Mouse (Mus musculus) MEL (cell line): Measurements from ENCODE around the gene Rab24. TPM values are rescaled to one million over a fixed set of nuclear protein-coding genes. Genes with fewer than 3 reads are reported as not detected.

Experiments
- DNase-seq: peaks from one replicate; pipeline ENCODE4 v3.0.0; 2011; ENCODE audit warnings: low read depth, low spot score
- H3K27ac ChIP-seq: 2 replicates; pipeline ENCODE4 v1.5.1; 2012; ENCODE audit warnings: low read depth, mild to moderate bottlenecking, control low read depth, low read length, moderate library complexity; ENCODE audit not compliant: control insufficient read depth
- H3K27me3 ChIP-seq, 2 experiments: fragments of 150-350 bp in 1 of 2; sonication (generic) in 1 of 2; 2 replicates each; pipeline ENCODE4 v1.6.1; 2012; ENCODE audit warnings: low read length in 2 of 2, mild to moderate bottlenecking in 2 of 2, improper control_type of control experiment in 1 of 2, moderate library complexity in 1 of 2; ENCODE audit not compliant: insufficient read depth in 2 of 2, control insufficient read depth in 1 of 2
- H3K36me3 ChIP-seq, 2 experiments: 2 replicates each; pipeline ENCODE4 v1.6.1; 2012 to 2014; ENCODE audit warnings: low read length in 2 of 2, improper control_type of control experiment in 1 of 2, inconsistent platforms in 1 of 2, mild to moderate bottlenecking in 1 of 2; ENCODE audit not compliant: insufficient read depth in 2 of 2, control insufficient read depth in 1 of 2
- H3K4me1 ChIP-seq, 2 experiments: fragments of 150-350 bp in 1 of 2; sonication (generic) in 1 of 2; 2 replicates each; pipeline ENCODE4 v1.6.1; 2012; ENCODE audit warnings: low read length in 2 of 2, improper control_type of control experiment in 1 of 2, mild to moderate bottlenecking in 1 of 2; ENCODE audit not compliant: insufficient read depth in 2 of 2, control insufficient read depth in 1 of 2
- H3K4me3 ChIP-seq, 2 experiments: fragments of 150-350 bp in 1 of 2; sonication (generic) in 1 of 2; 2 replicates each; pipeline ENCODE4 v1.5.1; 2012; ENCODE audit warnings: low read depth in 2 of 2, low read length in 2 of 2, mild to moderate bottlenecking in 2 of 2, moderate library complexity in 2 of 2, control low read depth in 1 of 2, improper control_type of control experiment in 1 of 2; ENCODE audit not compliant: control insufficient read depth in 1 of 2, insufficient read depth in 1 of 2
- H3K79me2 ChIP-seq: 2 replicates; pipeline ENCODE4 v1.6.1; 2012; ENCODE audit warnings: mild to moderate bottlenecking, low read length, moderate library complexity; ENCODE audit not compliant: control insufficient read depth, poor library complexity, insufficient read depth
- H3K9ac ChIP-seq: 2 replicates; pipeline ENCODE4 v1.6.1; 2012; ENCODE audit warnings: low read depth, mild to moderate bottlenecking, control low read depth, low read length, moderate library complexity; ENCODE audit not compliant: control insufficient read depth, poor library complexity, severe bottlenecking
- H3K9me3 ChIP-seq: fragments of 150-350 bp; sonication (generic); replicated peaks from 2 replicates; pipeline ENCODE4 v1.6.1; 2012; ENCODE audit warnings: mild to moderate bottlenecking, low read length, improper control_type of control experiment, moderate library complexity; ENCODE audit not compliant: insufficient read depth
- CHD2 ChIP-seq: IDR thresholded peaks from 2 replicates; pipeline ENCODE4 v1.6.1; 2011; ENCODE audit warnings: low read length, improper control_type of control experiment
- EP300 ChIP-seq, 2 experiments: IDR thresholded peaks; 2 replicates each; pipeline ENCODE4 v1.6.1; 2011; ENCODE audit warnings: improper control_type of control experiment in 2 of 2, low read length in 2 of 2, low read depth in 1 of 2, mild to moderate bottlenecking in 1 of 2
- ETS1 ChIP-seq: IDR thresholded peaks from 2 replicates; pipeline ENCODE4 v1.6.1; 2012; ENCODE audit warnings: low read depth, mild to moderate bottlenecking, inconsistent platforms, low read length, improper control_type of control experiment, moderate library complexity
- HCFC1 ChIP-seq: IDR thresholded peaks from 2 replicates; pipeline ENCODE4 v1.6.1; 2012; ENCODE audit warnings: low read depth, mild to moderate bottlenecking, inconsistent platforms, low read length, improper control_type of control experiment, moderate library complexity
- MAX ChIP-seq: IDR thresholded peaks from 2 replicates; pipeline ENCODE4 v1.6.1; 2011; ENCODE audit warnings: low read length, improper control_type of control experiment
- MAZ ChIP-seq: IDR thresholded peaks from 2 replicates; pipeline ENCODE4 v1.6.1; 2012; ENCODE audit warnings: low read depth, mild to moderate bottlenecking, inconsistent platforms, low read length, improper control_type of control experiment
- MXI1 ChIP-seq: IDR thresholded peaks from 2 replicates; pipeline ENCODE4 v1.6.1; 2011; ENCODE audit warnings: mild to moderate bottlenecking, low read depth, low read length, improper control_type of control experiment
- MYB ChIP-seq: IDR thresholded peaks from 2 replicates; pipeline ENCODE4 v1.6.1; 2011; ENCODE audit warnings: mild to moderate bottlenecking, low read depth, low read length, improper control_type of control experiment
- MYC ChIP-seq: IDR thresholded peaks from 2 replicates; pipeline ENCODE4 v1.6.1; 2011; ENCODE audit warnings: low read depth, mild to moderate bottlenecking, low read length, improper control_type of control experiment, moderate library complexity
- NELFE ChIP-seq: IDR thresholded peaks from 2 replicates; pipeline ENCODE4 v1.6.1; 2011; ENCODE audit warnings: low read depth, low read length, improper control_type of control experiment
- NRF1 ChIP-seq: IDR thresholded peaks from 2 replicates; pipeline ENCODE4 v1.6.1; 2014; ENCODE audit warnings: low read depth, mild to moderate bottlenecking, inconsistent platforms, low read length, improper control_type of control experiment, moderate library complexity; ENCODE audit not compliant: poor library complexity, insufficient read depth, severe bottlenecking
- POLR2A ChIP-seq, 2 experiments: IDR thresholded peaks; 2 replicates each; pipeline ENCODE4 v1.6.1; 2011 to 2012; ENCODE audit warnings: low read length in 2 of 2, mild to moderate bottlenecking in 2 of 2, control low read depth in 1 of 2, improper control_type of control experiment in 1 of 2, low read depth in 1 of 2, moderate library complexity in 1 of 2; ENCODE audit not compliant: control insufficient read depth in 1 of 2, insufficient read depth in 1 of 2, poor library complexity in 1 of 2
- POLR2AphosphoS2 ChIP-seq: IDR thresholded peaks from 2 replicates; pipeline ENCODE4 v1.6.1; 2011; ENCODE audit warnings: low read length, improper control_type of control experiment
- POLR2AphosphoS5 ChIP-seq: IDR thresholded peaks from 2 replicates; pipeline ENCODE4 v1.6.1; 2012; ENCODE audit warnings: low read depth, borderline replicate concordance, mild to moderate bottlenecking, inconsistent platforms, low read length, moderate library complexity, mixed read lengths
- RCOR1 ChIP-seq: IDR thresholded peaks from 2 replicates; pipeline ENCODE4 v1.6.1; 2012; ENCODE audit warnings: low read depth, mild to moderate bottlenecking, inconsistent platforms, low read length, improper control_type of control experiment
- TAL1 ChIP-seq: IDR thresholded peaks from 2 replicates; pipeline ENCODE4 v1.6.1; 2012; ENCODE audit warnings: mild to moderate bottlenecking, inconsistent platforms, low read length, moderate library complexity, mixed read lengths
- TBP ChIP-seq: IDR thresholded peaks from 2 replicates; pipeline ENCODE4 v1.8.0; 2011; ENCODE audit warnings: low read depth, low read length, improper control_type of control experiment
- UBTF ChIP-seq: IDR thresholded peaks from 2 replicates; pipeline ENCODE4 v1.6.1; 2012; ENCODE audit warnings: low read depth, mild to moderate bottlenecking, inconsistent platforms, low read length, improper control_type of control experiment, moderate library complexity, borderline replicate concordance; ENCODE audit not compliant: insufficient read depth
- ZMIZ1 ChIP-seq: IDR thresholded peaks from 2 replicates; pipeline ENCODE4 v1.6.1; 2012; ENCODE audit warnings: low read depth, mild to moderate bottlenecking, inconsistent platforms, low read length, improper control_type of control experiment, moderate library complexity
- polyA plus RNA-seq, 2 experiments: library from polyadenylated mRNA; stranded (reverse) in 1 of 2; unstranded in 1 of 2; fragments of >175 nt in 1 of 2; fragments of >200 nt in 1 of 2; gene quantifications; 2 replicates each; pipeline versions ENCODE4 v1.2.1 to v1.2.4; 2012; ENCODE audit warnings: low replicate concordance in 2 of 2, low read depth in 1 of 2; ENCODE audit not compliant: insufficient read length in 2 of 2, insufficient read depth in 1 of 2, missing spikeins in 1 of 2
- total RNA-seq: library from RNA; depleted of rRNA; stranded (reverse); fragments of 300-350 nt; gene quantifications from 2 replicates; pipeline ENCODE4 v1.2.3, GENCODE M21; 2012

Rab24 gene
- total and polyA plus RNA-seq, 3 experiments: 71.0 to 75.8 TPM; not detected in 1

DNA sequence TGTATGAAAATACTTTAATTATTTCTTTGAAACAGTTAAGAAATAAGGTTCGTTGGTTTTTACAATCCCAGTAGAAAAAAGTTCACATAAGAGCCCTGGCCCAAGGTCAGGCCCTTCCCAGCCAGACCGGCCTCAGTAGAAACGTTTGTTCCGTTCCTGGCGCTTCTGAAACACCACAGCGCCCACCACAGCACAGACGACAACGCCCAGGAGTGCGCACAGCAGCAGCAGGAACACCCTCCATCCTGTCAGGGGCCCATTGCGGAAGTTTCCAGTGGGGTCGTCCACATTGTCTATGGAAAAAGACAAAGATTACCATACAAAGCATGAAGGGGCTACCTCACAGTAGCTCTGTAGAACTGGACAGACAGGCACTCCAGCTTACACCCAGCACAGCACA lies 25.0 kb upstream of the Rab24 start:
- TF ChIP-seq NELFE: no peak
- TF ChIP-seq NRF1: no peak
- no peak for TF ChIP-seq ETS1
- no peak for TF ChIP-seq TBP
- TF ChIP-seq MYB: no peak
- no peak for TF ChIP-seq MAZ
- no peak for DNase-seq
- Histone ChIP-seq H3K9ac (no peak overlapping the region), H3K79me2 (no peaks in the 10 kb centered on the region), H3K27ac (no peak overlapping the region), H3K36me3 (peaks cover 0 to 9% of the 10 kb centered on the region in 2 experiments; a peak in 2 of 4 replicates), H3K27me3 (no peaks in the 10 kb centered on the region), H3K4me3 (no peak overlapping the region), H3K4me1 (no peaks in the 10 kb centered on the region), H3K9me3 (no peaks in the 10 kb centered on the region)

DNA sequence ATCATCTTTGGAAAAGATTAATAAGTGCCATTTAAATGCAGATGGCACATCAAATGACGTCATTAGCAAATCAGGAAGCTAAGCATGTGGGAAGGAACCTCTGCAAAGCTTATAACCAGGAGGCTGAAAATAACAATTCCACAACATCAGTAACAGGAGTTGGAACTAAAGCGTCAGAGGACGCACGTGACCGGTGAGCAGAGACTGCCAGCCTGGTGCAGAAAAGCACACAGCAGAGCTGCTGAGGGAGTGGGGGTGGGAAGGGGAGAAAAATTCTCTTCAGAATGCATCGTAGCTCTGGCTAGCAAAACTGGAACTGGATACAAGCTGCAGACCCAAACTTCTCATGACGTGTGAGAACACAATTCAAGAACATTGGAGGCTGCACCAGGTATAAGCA lies 22.5 kb upstream of the Rab24 start:
- Histone ChIP-seq H3K4me1 (0 out of 4 replicates have a peak, but pooled peaks cover 0 to 3% of the 10 kb centered on the region in 2 experiments), H3K9ac (no peak overlapping the region), H3K4me3 (no peak overlapping the region), H3K79me2 (no peaks in the 10 kb centered on the region), H3K9me3 (no peaks in the 10 kb centered on the region), H3K27ac (no peak overlapping the region), H3K27me3 (no peaks in the 10 kb centered on the region), H3K36me3 (peaks cover 0 to 6% of the 10 kb centered on the region in 2 experiments; a peak in 2 of 4 replicates)
- TF ChIP-seq POLR2A (IDR thresholded peaks at IDR 0.05; ENCODE audit: control insufficient read depth in 1 of 2, insufficient read depth in 1 of 2, low read depth in 1 of 2, low read length in 2 of 2, poor library complexity in 1 of 2): no peak; a peak in 1 of 4 replicates
- TF ChIP-seq MAX: no peak
- TF ChIP-seq CHD2: no peak
- no peak for TF ChIP-seq TBP
- no peak for TF ChIP-seq UBTF
- TF ChIP-seq ZMIZ1: no peak
- TF ChIP-seq MYC: no peak
- TF ChIP-seq MXI1: no peak
- TF ChIP-seq POLR2AphosphoS2: no peak
- TF ChIP-seq POLR2AphosphoS5: no peak
- TF ChIP-seq TAL1: no peak
- TF ChIP-seq EP300 (IDR thresholded peaks at IDR 0.05; ENCODE audit: low read depth in 1 of 2, low read length in 2 of 2): no peak
- no peak for TF ChIP-seq HCFC1
- TF ChIP-seq RCOR1: no peak
- no peak for DNase-seq
